Mouse (Mus musculus) MEL (cell line): ENCODE measurements at regions not wholly inside any gene's neighbourhood (a gene's known extent, or its start where the extent isn't known, plus 50 kb on each side); places are given as distances from the start of the nearest gene placed in this dataset.

Experiments used
- DNase-seq: peaks from one replicate; pipeline ENCODE4 v3.0.0; 2011; ENCODE audit warnings: low read depth, low spot score
- H3K27ac ChIP-seq: 2 replicates; pipeline ENCODE4 v1.5.1; 2012; ENCODE audit warnings: low read depth, mild to moderate bottlenecking, control low read depth, low read length, moderate library complexity; ENCODE audit not compliant: control insufficient read depth
- H3K27me3 ChIP-seq, 2 experiments: fragments of 150-350 bp in 1 of 2; sonication (generic) in 1 of 2; 2 replicates each; pipeline ENCODE4 v1.6.1; 2012; ENCODE audit warnings: low read length in 2 of 2, mild to moderate bottlenecking in 2 of 2, improper control_type of control experiment in 1 of 2, moderate library complexity in 1 of 2; ENCODE audit not compliant: insufficient read depth in 2 of 2, control insufficient read depth in 1 of 2
- H3K36me3 ChIP-seq, 2 experiments: 2 replicates each; pipeline ENCODE4 v1.6.1; 2012 to 2014; ENCODE audit warnings: low read length in 2 of 2, improper control_type of control experiment in 1 of 2, inconsistent platforms in 1 of 2, mild to moderate bottlenecking in 1 of 2; ENCODE audit not compliant: insufficient read depth in 2 of 2, control insufficient read depth in 1 of 2
- H3K4me1 ChIP-seq, 2 experiments: fragments of 150-350 bp in 1 of 2; sonication (generic) in 1 of 2; 2 replicates each; pipeline ENCODE4 v1.6.1; 2012; ENCODE audit warnings: low read length in 2 of 2, improper control_type of control experiment in 1 of 2, mild to moderate bottlenecking in 1 of 2; ENCODE audit not compliant: insufficient read depth in 2 of 2, control insufficient read depth in 1 of 2
- H3K4me3 ChIP-seq, 2 experiments: fragments of 150-350 bp in 1 of 2; sonication (generic) in 1 of 2; 2 replicates each; pipeline ENCODE4 v1.5.1; 2012; ENCODE audit warnings: low read depth in 2 of 2, low read length in 2 of 2, mild to moderate bottlenecking in 2 of 2, moderate library complexity in 2 of 2, control low read depth in 1 of 2, improper control_type of control experiment in 1 of 2; ENCODE audit not compliant: control insufficient read depth in 1 of 2, insufficient read depth in 1 of 2
- H3K79me2 ChIP-seq: 2 replicates; pipeline ENCODE4 v1.6.1; 2012; ENCODE audit warnings: mild to moderate bottlenecking, low read length, moderate library complexity; ENCODE audit not compliant: control insufficient read depth, poor library complexity, insufficient read depth
- H3K9ac ChIP-seq: 2 replicates; pipeline ENCODE4 v1.6.1; 2012; ENCODE audit warnings: low read depth, mild to moderate bottlenecking, control low read depth, low read length, moderate library complexity; ENCODE audit not compliant: control insufficient read depth, poor library complexity, severe bottlenecking
- H3K9me3 ChIP-seq: fragments of 150-350 bp; sonication (generic); replicated peaks from 2 replicates; pipeline ENCODE4 v1.6.1; 2012; ENCODE audit warnings: mild to moderate bottlenecking, low read length, improper control_type of control experiment, moderate library complexity; ENCODE audit not compliant: insufficient read depth
- CHD1 ChIP-seq: IDR thresholded peaks from 2 replicates; pipeline ENCODE4 v1.6.1; 2012; ENCODE audit warnings: low read depth, mild to moderate bottlenecking, inconsistent platforms, low read length, improper control_type of control experiment
- CHD2 ChIP-seq: IDR thresholded peaks from 2 replicates; pipeline ENCODE4 v1.6.1; 2011; ENCODE audit warnings: low read length, improper control_type of control experiment
- CTCF ChIP-seq, 3 experiments: IDR thresholded peaks in 2 of 3; conservative IDR thresholded peaks in 1 of 3; 2 replicates each; pipeline ENCODE4 v1.5.1; 2011 to 2012; ENCODE audit warnings: low read length in 3 of 3, low read depth in 2 of 3, mild to moderate bottlenecking in 2 of 3, improper control_type of control experiment in 1 of 3, inconsistent platforms in 1 of 3, mixed read lengths in 1 of 3, moderate library complexity in 1 of 3; ENCODE audit not compliant: control insufficient read depth in 1 of 3, insufficient read depth in 1 of 3, poor library complexity in 1 of 3, severe bottlenecking in 1 of 3
- E2F4 ChIP-seq: IDR thresholded peaks from 2 replicates; pipeline ENCODE4 v1.6.1; 2011; ENCODE audit warnings: low read depth, low read length, improper control_type of control experiment, borderline replicate concordance
- ETS1 ChIP-seq: IDR thresholded peaks from 2 replicates; pipeline ENCODE4 v1.6.1; 2012; ENCODE audit warnings: low read depth, mild to moderate bottlenecking, inconsistent platforms, low read length, improper control_type of control experiment, moderate library complexity
- GABPA ChIP-seq: IDR thresholded peaks from 2 replicates; pipeline ENCODE4 v1.6.1; 2012; ENCODE audit warnings: low read depth, mild to moderate bottlenecking, inconsistent platforms, low read length, improper control_type of control experiment, moderate library complexity
- MAFK ChIP-seq: IDR thresholded peaks from 2 replicates; pipeline ENCODE4 v1.6.1; 2011; ENCODE audit warnings: low read depth, mild to moderate bottlenecking, low read length, improper control_type of control experiment, borderline replicate concordance
- MAX ChIP-seq: IDR thresholded peaks from 2 replicates; pipeline ENCODE4 v1.6.1; 2011; ENCODE audit warnings: low read length, improper control_type of control experiment
- MEF2A ChIP-seq: IDR thresholded peaks from 2 replicates; pipeline ENCODE4 v1.6.1; 2014; ENCODE audit warnings: low read depth, mild to moderate bottlenecking, inconsistent platforms, low read length, improper control_type of control experiment; ENCODE audit not compliant: poor library complexity, insufficient replicate concordance, severe bottlenecking; ENCODE audit errors: extremely low read depth
- MXI1 ChIP-seq: IDR thresholded peaks from 2 replicates; pipeline ENCODE4 v1.6.1; 2011; ENCODE audit warnings: mild to moderate bottlenecking, low read depth, low read length, improper control_type of control experiment
- MYC ChIP-seq: IDR thresholded peaks from 2 replicates; pipeline ENCODE4 v1.6.1; 2011; ENCODE audit warnings: low read depth, mild to moderate bottlenecking, low read length, improper control_type of control experiment, moderate library complexity
- NELFE ChIP-seq: IDR thresholded peaks from 2 replicates; pipeline ENCODE4 v1.6.1; 2011; ENCODE audit warnings: low read depth, low read length, improper control_type of control experiment
- NRF1 ChIP-seq: IDR thresholded peaks from 2 replicates; pipeline ENCODE4 v1.6.1; 2014; ENCODE audit warnings: low read depth, mild to moderate bottlenecking, inconsistent platforms, low read length, improper control_type of control experiment, moderate library complexity; ENCODE audit not compliant: poor library complexity, insufficient read depth, severe bottlenecking
- POLR2A ChIP-seq, 2 experiments: IDR thresholded peaks; 2 replicates each; pipeline ENCODE4 v1.6.1; 2011 to 2012; ENCODE audit warnings: low read length in 2 of 2, mild to moderate bottlenecking in 2 of 2, control low read depth in 1 of 2, improper control_type of control experiment in 1 of 2, low read depth in 1 of 2, moderate library complexity in 1 of 2; ENCODE audit not compliant: control insufficient read depth in 1 of 2, insufficient read depth in 1 of 2, poor library complexity in 1 of 2
- RCOR1 ChIP-seq: IDR thresholded peaks from 2 replicates; pipeline ENCODE4 v1.6.1; 2012; ENCODE audit warnings: low read depth, mild to moderate bottlenecking, inconsistent platforms, low read length, improper control_type of control experiment
- USF1 ChIP-seq: IDR thresholded peaks from 2 replicates; pipeline ENCODE4 v1.6.1; 2014; ENCODE audit warnings: low read depth, mild to moderate bottlenecking, inconsistent platforms, low read length, improper control_type of control experiment, moderate library complexity
- USF2 ChIP-seq, 2 experiments: IDR thresholded peaks; 2 replicates each; pipeline ENCODE4 v1.6.1; 2011 to 2012; ENCODE audit warnings: improper control_type of control experiment in 2 of 2, low read length in 2 of 2, borderline replicate concordance in 1 of 2, inconsistent platforms in 1 of 2, low read depth in 1 of 2, mild to moderate bottlenecking in 1 of 2; ENCODE audit not compliant: insufficient read depth in 1 of 2
- ZC3H11A ChIP-seq: IDR thresholded peaks from 2 replicates; pipeline ENCODE4 v1.6.1; 2012; ENCODE audit warnings: low read depth, mild to moderate bottlenecking, inconsistent platforms, low read length, improper control_type of control experiment
- ZMIZ1 ChIP-seq: IDR thresholded peaks from 2 replicates; pipeline ENCODE4 v1.6.1; 2012; ENCODE audit warnings: low read depth, mild to moderate bottlenecking, inconsistent platforms, low read length, improper control_type of control experiment, moderate library complexity
- ZNF384 ChIP-seq: IDR thresholded peaks from 2 replicates; pipeline ENCODE4 v1.6.1; 2012; ENCODE audit warnings: low read depth, mild to moderate bottlenecking, inconsistent platforms, low read length, improper control_type of control experiment

GRCm38 (mm10) chr11:65364910-65365309 is 95.1 kb upstream of the Myocd start:
- H3K27me3 ChIP-seq = no peaks in the 10 kb centered on the region
- no peak for DNase-seq
- no peak overlapping the region for H3K27ac ChIP-seq
- no peaks in the 10 kb centered on the region for H3K4me1 ChIP-seq
- no peak for TF ChIP-seq USF1
- TF ChIP-seq CHD1 = no peak
- TF ChIP-seq ETS1 = no peak
- no peak for TF ChIP-seq NELFE
- TF ChIP-seq ZC3H11A = no peak
- TF ChIP-seq NRF1 = no peak
- TF ChIP-seq MYC = no peak
- no peak for TF ChIP-seq RCOR1
- TF ChIP-seq MAX = no peak
- no peak for TF ChIP-seq CTCF (IDR thresholded peaks at IDR 0.05 in 2 of 3, conservative IDR thresholded peaks at IDR 0.05 in 1 of 3; ENCODE audit: control insufficient read depth in 1 of 3, insufficient read depth in 1 of 3, low read depth in 2 of 3, low read length in 3 of 3, poor library complexity in 1 of 3, severe bottlenecking in 1 of 3)
- no peak overlapping the region for H3K9ac ChIP-seq
- H3K79me2 ChIP-seq = no peaks in the 10 kb centered on the region
- H3K4me3 ChIP-seq = no peak overlapping the region
- H3K36me3 ChIP-seq = no peaks in the 10 kb centered on the region
- H3K9me3 ChIP-seq = no peaks in the 10 kb centered on the region

- TF ChIP-seq ZMIZ1 (no peak), USF2 (IDR thresholded peaks at IDR 0.05; ENCODE audit: borderline replicate concordance in 1 of 2, insufficient read depth in 1 of 2, low read depth in 1 of 2, low read length in 2 of 2) (no peak), MAFK (no peak), POLR2A (IDR thresholded peaks at IDR 0.05; ENCODE audit: control insufficient read depth in 1 of 2, insufficient read depth in 1 of 2, low read depth in 1 of 2, low read length in 2 of 2, poor library complexity in 1 of 2) (no peak), E2F4 (no peak), ZC3H11A (no peak), MEF2A (no peak), CHD2 (no peak), ZNF384 (no peak), CHD1 (no peak), GABPA (no peak), MYC (no peak), MXI1 (no peak)
- Histone ChIP-seq H3K79me2 (no peaks in the 10 kb centered on the region), H3K9me3 (no peaks in the 10 kb centered on the region), H3K9ac (no peak overlapping the region), H3K27me3 (no peaks in the 10 kb centered on the region), H3K4me3 (no peak overlapping the region), H3K4me1 (no peaks in the 10 kb centered on the region), H3K36me3 (no peaks in the 10 kb centered on the region), H3K27ac (no peak overlapping the region)
- no peak for DNase-seq
These were observed 94.1 kb upstream of the Myocd start for GRCm38 (mm10) chr11:65363846-65364245.
